Mouse (Mus musculus) forebrain, embryonic 10.5 days (tissue): ENCODE results near the gene Spryd3. TPM values are rescaled to one million over a fixed set of nuclear protein-coding genes. Genes with fewer than 3 reads are reported as not detected.

ENCODE experiments used
- DNase-seq: peaks from one replicate; pipeline ENCODE4 v3.0.0-alpha.2; 2017; ENCODE audit warnings: low spot score; ENCODE audit errors: extremely low spot score
- H3K27ac ChIP-seq: fragments of 300-500 bp; sonication (generic); 2 replicates; pipeline ENCODE4 v1.5.1; 2016; ENCODE audit warnings: mild to moderate bottlenecking
- H3K27me3 ChIP-seq: fragments of 300-500 bp; sonication (generic); 2 replicates; pipeline ENCODE4 v1.6.1; 2016; ENCODE audit warnings: mild to moderate bottlenecking; ENCODE audit not compliant: poor library complexity, severe bottlenecking
- H3K36me3 ChIP-seq: fragments of 300-500 bp; sonication (generic); replicated peaks from 2 replicates; pipeline ENCODE4 v1.6.1; 2016; ENCODE audit warnings: mild to moderate bottlenecking, moderate library complexity
- H3K4me1 ChIP-seq: fragments of 300-500 bp; sonication (generic); 2 replicates; pipeline ENCODE4 v1.6.1; 2016
- H3K4me3 ChIP-seq: fragments of 300-500 bp; sonication (generic); 2 replicates; pipeline ENCODE4 v1.5.1; 2016; ENCODE audit warnings: mild to moderate bottlenecking, moderate library complexity
- H3K9me3 ChIP-seq: fragments of 300-500 bp; sonication (generic); 2 replicates; pipeline ENCODE4 v1.6.1; 2016; ENCODE audit warnings: mild to moderate bottlenecking, moderate library complexity
- WGBS: fragments of 180-500 bp; shearing (Covaris S2); methylation state at CpG from one replicate; pipeline ENCODE4 v1.1.7; 2016; 5-methylcytosine and 5-hydroxymethylcytosine counted together
- polyA plus RNA-seq: library from polyadenylated mRNA; unstranded; fragments of >200 nt; fragmentation: Nextera tagmentation; extraction: Ambion mirVana; gene quantifications from 2 replicates; pipeline ENCODE4 v1.2.1, GENCODE M21; 2016

The Spryd3 gene
- polyA plus RNA-seq, 1 experiment from 2014 or later: 12.7 TPM

- peak within 1 kb of the TSS; percentile 62 for H3K27ac ChIP-seq
- DNase-seq: no peak
- peaks cover 58% of the 10 kb centered on the region for H3K27me3 ChIP-seq
- no peaks in the 10 kb centered on the region for H3K9me3 ChIP-seq
- peak within 1 kb of the TSS; percentile 42 for H3K4me3 ChIP-seq
- no peaks in the 10 kb centered on the region for H3K36me3 ChIP-seq
- peaks cover 28% of the 10 kb centered on the region for H3K4me1 ChIP-seq
- WGBS: 3% methylated on average over 22 of the region's 22 CpGs
Observed at GRCm38 (mm10) chr15:102144274-102144711, 8.3 kb upstream of the Spryd3 start, which contains the start of gene Igfbp6. Gene Igfbp6 (plus strand): TSS chr15:102144362.

- Histone ChIP-seq H3K9me3 (no peaks in the 10 kb centered on the region), H3K27me3 (peaks cover 58% of the 10 kb centered on the region), H3K27ac (no peak overlapping the region), H3K4me1 (peaks cover 24% of the 10 kb centered on the region), H3K4me3 (no peak overlapping the region), H3K36me3 (no peaks in the 10 kb centered on the region)
- DNase-seq: no peak
- WGBS: 57% methylated on average over 23 of the region's 23 CpGs
Observed at GRCm38 (mm10) chr15:102142914-102143912, 7.2 kb upstream of the Spryd3 start.

GRCm38 (mm10) chr15:102141120-102141519 lies 5.1 kb upstream of the Spryd3 start:
- no peak for DNase-seq
- Histone ChIP-seq H3K36me3 (no peaks in the 10 kb centered on the region), H3K4me3 (no peak overlapping the region), H3K27ac (no peak overlapping the region), H3K4me1 (peaks cover 35% of the 10 kb centered on the region), H3K9me3 (no peaks in the 10 kb centered on the region), H3K27me3 (peaks cover 49% of the 10 kb centered on the region)
- WGBS: 85% methylated on average over 5 of the region's 5 CpGs

GRCm38 (mm10) chr15:102135522-102136128 lies 409 bp downstream of the Spryd3 start:
- Histone ChIP-seq H3K9me3 (no peaks in the 10 kb centered on the region), H3K27ac (peak overlapping the region; percentile 94), H3K4me1 (peaks cover 27% of the 10 kb centered on the region), H3K36me3 (peaks cover 28% of the 10 kb centered on the region), H3K4me3 (peak overlapping the region; percentile 90), H3K27me3 (no peaks in the 10 kb centered on the region; the same call in 1 of the 2 replicates)
- DNase-seq: no peak
- WGBS: 4% methylated on average over 35 of the region's 35 CpGs

- 91% methylated on average over 2 of the region's 2 CpGs for WGBS
- peaks cover 27% of the 10 kb centered on the region for H3K4me1 ChIP-seq
- H3K9me3 ChIP-seq: no peaks in the 10 kb centered on the region
- H3K4me3 ChIP-seq: 0 out of 2 replicates have a peak overlapping the region, but pooled peaks have one; percentile 90
- no peak overlapping the region for H3K27ac ChIP-seq
- no peak for DNase-seq
- H3K27me3 ChIP-seq: no peaks in the 10 kb centered on the region; the same call in 1 of the 2 replicates
- H3K36me3 ChIP-seq: peaks cover 37% of the 10 kb centered on the region
Observed at GRCm38 (mm10) chr15:102134709-102135108, 1.3 kb downstream of the Spryd3 start.

DNA sequence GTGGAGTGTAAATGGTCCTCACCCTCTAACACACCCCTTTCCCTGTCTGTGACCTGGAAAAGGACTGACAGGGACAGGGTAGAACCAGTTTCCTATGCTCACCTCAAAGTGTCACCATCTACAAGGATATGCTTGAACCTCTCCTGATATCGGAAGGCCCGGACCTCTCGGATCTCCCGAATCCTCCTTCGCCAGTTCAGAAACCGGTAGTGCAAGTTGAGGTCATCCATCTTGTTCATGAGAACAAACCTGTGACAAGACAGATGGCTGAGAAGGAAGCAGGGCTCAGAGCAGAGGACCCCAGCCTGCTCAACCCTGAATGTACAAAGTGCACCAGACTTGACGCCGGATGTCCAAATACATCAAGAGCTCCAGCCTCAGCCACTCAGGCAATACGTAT lies 2.7 kb downstream of the Spryd3 start:
- H3K36me3 ChIP-seq: peaks cover 51% of the 10 kb centered on the region
- H3K9me3 ChIP-seq: no peaks in the 10 kb centered on the region
- no peak overlapping the region for H3K27ac ChIP-seq
- peaks cover 27% of the 10 kb centered on the region for H3K4me1 ChIP-seq
- H3K27me3 ChIP-seq: no peaks in the 10 kb centered on the region; the same call in 1 of the 2 replicates
- no peak for DNase-seq
- H3K4me3 ChIP-seq: no peak overlapping the region
- 92% methylated on average over 9 of the region's 9 CpGs for WGBS

GRCm38 (mm10) chr15:102126303-102126702 lies 9.7 kb downstream of the Spryd3 start:
- DNase-seq: no peak
- no peak overlapping the region for H3K4me3 ChIP-seq
- no peaks in the 10 kb centered on the region for H3K4me1 ChIP-seq
- H3K36me3 ChIP-seq: peaks cover 89% of the 10 kb centered on the region
- 82% methylated on average over 2 of the region's 2 CpGs for WGBS
- H3K9me3 ChIP-seq: no peaks in the 10 kb centered on the region
- no peak overlapping the region for H3K27ac ChIP-seq
- H3K27me3 ChIP-seq: no peaks in the 10 kb centered on the region

DNA sequence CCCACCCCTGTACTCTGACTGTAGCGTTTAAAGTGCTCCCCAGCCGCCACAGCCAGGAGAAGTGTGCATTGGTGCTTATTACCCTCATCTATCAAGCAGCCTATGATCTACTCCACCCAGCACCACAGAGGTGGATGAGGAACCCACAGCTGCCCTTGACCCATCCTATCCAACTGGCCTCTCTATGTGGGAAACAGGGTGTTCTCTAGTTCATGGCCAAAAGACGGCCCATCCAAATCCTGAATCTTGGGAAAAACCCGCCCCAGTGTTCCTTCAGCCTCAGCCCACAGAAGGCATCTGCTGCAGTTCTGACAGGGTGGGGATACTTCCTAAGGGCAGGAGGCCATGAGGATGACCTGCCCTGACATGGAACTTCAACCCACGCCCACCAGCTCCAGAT lies 15.5 kb downstream of the Spryd3 start:
- no peak for DNase-seq
- Histone ChIP-seq H3K27ac (no peak overlapping the region), H3K9me3 (no peaks in the 10 kb centered on the region), H3K4me3 (no peak overlapping the region), H3K36me3 (peaks cover 91% of the 10 kb centered on the region), H3K4me1 (peaks cover 17% of the 10 kb centered on the region; the same call in 1 of the 2 replicates), H3K27me3 (no peaks in the 10 kb centered on the region)
- WGBS: 90% methylated on average over 5 of the region's 5 CpGs

GRCm38 (mm10) chr15:102119831-102120170 lies 16.2 kb downstream of the Spryd3 start:
- H3K27me3 ChIP-seq: no peaks in the 10 kb centered on the region
- peaks cover 17% of the 10 kb centered on the region; the same call in 1 of the 2 replicates for H3K4me1 ChIP-seq
- H3K9me3 ChIP-seq: no peaks in the 10 kb centered on the region
- H3K4me3 ChIP-seq: no peak overlapping the region
- peaks cover 90% of the 10 kb centered on the region for H3K36me3 ChIP-seq
- no peak for DNase-seq
- H3K27ac ChIP-seq: no peak overlapping the region
- WGBS: 70% methylated on average over 2 of the region's 2 CpGs

DNA sequence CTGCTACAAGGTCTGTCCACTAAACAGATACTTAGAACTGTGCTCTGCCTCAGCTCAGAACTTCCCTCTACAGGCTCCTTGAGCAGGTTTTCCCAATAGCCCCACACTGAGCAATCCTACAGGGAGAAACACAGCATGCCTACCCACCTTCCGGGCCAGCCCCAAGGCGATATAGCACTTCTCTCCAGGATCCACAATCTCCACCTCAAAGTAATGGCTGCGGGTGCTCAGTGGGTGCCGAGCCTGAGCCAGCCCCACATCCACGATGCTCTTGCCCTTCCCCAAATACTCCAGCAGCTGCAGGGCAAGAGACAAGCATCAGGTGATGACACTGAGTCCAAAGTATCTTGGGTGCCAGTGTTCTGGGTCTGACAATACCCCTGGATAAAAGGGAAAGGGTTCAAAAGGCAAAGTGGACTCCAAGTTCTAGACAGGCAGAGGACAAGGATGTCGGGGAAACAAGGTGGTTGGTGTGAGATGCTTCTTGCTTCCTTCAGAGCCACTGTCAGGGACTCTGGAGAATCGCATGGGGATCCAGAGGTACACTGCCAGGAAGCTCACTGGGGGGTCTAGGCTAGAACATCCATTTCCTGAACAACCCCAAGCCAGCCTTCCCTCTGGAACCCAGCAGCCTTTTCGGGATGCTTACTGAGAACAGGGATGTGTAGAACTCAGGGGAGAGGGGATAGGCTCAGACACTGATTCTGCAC lies 16.8 kb downstream of the Spryd3 start:
- Histone ChIP-seq H3K4me1 (peaks cover 17% of the 10 kb centered on the region; the same call in 1 of the 2 replicates), H3K27ac (no peak overlapping the region), H3K4me3 (no peak overlapping the region), H3K9me3 (no peaks in the 10 kb centered on the region), H3K36me3 (peaks cover 90% of the 10 kb centered on the region), H3K27me3 (no peaks in the 10 kb centered on the region)
- DNase-seq: no peak
- 79% methylated on average over 8 of the region's 8 CpGs for WGBS

DNA sequence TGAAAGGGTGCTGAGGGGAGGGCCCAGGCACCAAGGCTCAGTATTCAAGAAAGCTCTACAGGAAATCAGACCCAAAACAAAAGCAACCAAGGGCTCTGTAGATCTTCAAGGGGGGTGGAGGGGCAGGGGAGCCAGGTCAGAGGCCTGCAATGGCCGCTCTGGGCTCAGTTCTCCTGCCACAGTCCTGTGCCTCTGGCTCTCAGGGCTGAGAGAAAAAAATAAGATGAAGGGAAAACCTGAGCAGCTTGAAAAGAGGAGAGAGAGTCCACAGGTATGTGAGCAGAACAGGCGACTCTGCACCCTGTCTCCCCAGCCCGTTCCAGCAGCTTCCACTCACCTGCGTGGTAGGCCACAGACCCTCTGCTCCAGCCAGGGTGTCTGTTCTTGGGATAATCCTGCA lies 17.4 kb downstream of the Spryd3 start:
- no peak overlapping the region for H3K4me3 ChIP-seq
- no peak overlapping the region for H3K27ac ChIP-seq
- DNase-seq: no peak
- no peaks in the 10 kb centered on the region for H3K27me3 ChIP-seq
- 85% methylated on average over 4 of the region's 4 CpGs for WGBS
- peaks cover 21% of the 10 kb centered on the region for H3K4me1 ChIP-seq
- H3K9me3 ChIP-seq: no peaks in the 10 kb centered on the region
- H3K36me3 ChIP-seq: peaks cover 91% of the 10 kb centered on the region
